Mouse (Mus musculus) liver, embryonic 16.5 days (tissue): Measurements from ENCODE around the gene Nuf2. TPM values are rescaled to one million over a fixed set of nuclear protein-coding genes. Genes with fewer than 3 reads are reported as not detected.

ENCODE experiments used
- ATAC-seq: fragments of 200-750 bp; cut with Nextera tagmentation; 2 replicates; pipeline ENCODE4 v1.8.0; 2017; ENCODE audit warnings: low read depth, mild to moderate bottlenecking, moderate number of reproducible peaks, moderate library complexity
- H3K27ac ChIP-seq: fragments of 300-500 bp; sonication (generic); 2 replicates; pipeline ENCODE4 v1.5.1; 2014; ENCODE audit warnings: mild to moderate bottlenecking, low read length
- H3K27me3 ChIP-seq: fragments of 300-500 bp; sonication (generic); 2 replicates; pipeline ENCODE4 v1.6.1; 2014; ENCODE audit warnings: low read depth, low read length, mixed read lengths; ENCODE audit not compliant: control insufficient read depth, insufficient read depth
- H3K36me3 ChIP-seq: fragments of 300-500 bp; sonication (generic); 2 replicates; pipeline ENCODE4 v1.6.1; 2014; ENCODE audit warnings: mild to moderate bottlenecking; ENCODE audit not compliant: control insufficient read depth, insufficient read depth
- H3K4me1 ChIP-seq: fragments of 300-500 bp; sonication (generic); 2 replicates; pipeline ENCODE4 v1.6.1; 2014; ENCODE audit warnings: low read depth, low read length, mixed read lengths; ENCODE audit not compliant: control insufficient read depth
- H3K4me2 ChIP-seq: fragments of 300-500 bp; sonication (generic); 2 replicates; pipeline ENCODE4 v1.6.1; 2014; ENCODE audit warnings: low read depth, low read length, mixed read lengths
- H3K4me3 ChIP-seq: fragments of 300-500 bp; sonication (generic); 2 replicates; pipeline ENCODE4 v1.5.1; 2014; ENCODE audit warnings: low read depth, mild to moderate bottlenecking, low read length
- H3K9ac ChIP-seq: fragments of 300-500 bp; sonication (generic); 2 replicates; pipeline ENCODE4 v1.6.1; 2014; ENCODE audit warnings: low read depth, low read length
- H3K9me3 ChIP-seq: fragments of 300-500 bp; sonication (generic); replicated peaks from 2 replicates; pipeline ENCODE4 v1.6.1; 2016; ENCODE audit warnings: low read length; ENCODE audit not compliant: control insufficient read depth
- WGBS: fragments of 180-500 bp; shearing (Covaris S2); extraction: QIAGEN DNeasy Blood & Tissue Kit; methylation state at CpG from one replicate; pipeline ENCODE4 v1.1.7; 2014; ENCODE audit not compliant: insufficient replicate concordance; 5-methylcytosine and 5-hydroxymethylcytosine counted together
- polyA plus RNA-seq: library from polyadenylated mRNA; unstranded; fragments of >200 nt; fragmentation: Nextera tagmentation; extraction: Ambion mirVana; gene quantifications from 2 replicates; pipeline ENCODE4 v1.2.1, GENCODE M21; 2015

The Nuf2 gene
- polyA plus RNA-seq, 1 experiment from 2014 or later, result 37.4 TPM

DNA sequence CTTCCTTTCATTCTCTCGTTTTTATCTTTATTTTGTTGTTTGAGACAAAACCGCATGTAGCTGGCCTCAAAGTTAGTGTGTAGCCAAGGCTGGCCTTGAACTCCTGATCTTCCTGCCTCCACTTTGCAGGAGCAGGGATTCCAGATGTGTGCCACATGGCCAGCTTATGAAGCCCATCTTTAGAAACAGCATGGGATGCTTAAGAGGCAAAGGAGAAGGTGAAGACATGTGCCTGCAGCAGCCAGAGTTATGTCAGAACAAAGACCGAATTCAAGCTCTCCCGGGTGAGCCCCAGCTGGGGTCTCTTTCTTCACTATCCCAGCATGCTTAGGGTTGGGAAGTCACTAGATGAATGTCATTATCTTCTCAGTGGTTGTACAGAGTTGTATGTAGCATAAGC lies 46.7 kb downstream of the Nuf2 start:
- Histone ChIP-seq H3K4me2 (no peak overlapping the region), H3K4me3 (no peak overlapping the region), H3K4me1 (no peaks in the 10 kb centered on the region), H3K9me3 (no peaks in the 10 kb centered on the region), H3K27ac (no peak overlapping the region), H3K36me3 (no peaks in the 10 kb centered on the region), H3K9ac (no peak overlapping the region), H3K27me3 (no peaks in the 10 kb centered on the region)
- ATAC-seq, result no peak
- WGBS, result 58% methylated on average over 4 of the region's 4 CpGs

DNA sequence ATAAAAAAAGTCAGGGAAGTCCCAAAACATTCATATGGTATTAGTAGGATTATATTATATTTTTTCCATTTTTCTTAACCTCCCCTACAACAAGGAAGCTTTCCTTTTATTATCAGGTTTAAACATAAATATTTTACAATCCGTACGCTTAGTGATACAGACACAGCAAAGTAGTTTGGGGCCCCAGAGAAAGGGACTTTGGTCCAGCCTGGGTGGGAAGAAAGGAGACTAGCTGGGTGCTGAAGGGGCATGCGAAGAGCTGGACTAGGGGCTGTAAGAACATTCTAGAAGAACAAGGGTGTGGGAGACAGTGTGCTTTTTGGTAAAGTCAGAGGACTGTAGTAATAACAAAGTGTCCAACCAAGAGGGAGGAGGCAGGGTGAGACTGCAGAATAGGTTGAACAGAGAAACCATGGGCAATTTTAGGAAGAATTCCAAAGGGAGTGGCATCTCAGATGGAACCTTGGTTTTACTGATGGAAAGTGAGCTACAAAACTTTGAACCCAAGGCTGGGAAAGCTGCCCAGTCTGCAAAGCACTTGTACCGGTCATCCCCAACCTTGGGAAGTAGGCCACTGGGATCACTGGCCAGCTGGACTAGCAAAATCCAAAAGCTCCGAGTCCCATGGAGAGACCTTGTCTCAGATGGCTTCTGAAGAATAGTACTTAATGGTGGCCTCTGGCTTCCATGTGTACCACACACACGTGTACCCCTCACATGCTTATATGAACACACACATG lies 48.5 kb downstream of the Nuf2 start:
- 67% methylated on average over 6 of the region's 6 CpGs for WGBS
- no peaks in the 10 kb centered on the region for H3K27me3 ChIP-seq
- no peak for ATAC-seq
- no peak overlapping the region for H3K4me2 ChIP-seq
- H3K36me3 ChIP-seq, result no peaks in the 10 kb centered on the region
- no peak overlapping the region for H3K9ac ChIP-seq
- H3K4me3 ChIP-seq, result no peak overlapping the region
- no peaks in the 10 kb centered on the region for H3K9me3 ChIP-seq
- H3K4me1 ChIP-seq, result no peaks in the 10 kb centered on the region
- H3K27ac ChIP-seq, result no peak overlapping the region

DNA sequence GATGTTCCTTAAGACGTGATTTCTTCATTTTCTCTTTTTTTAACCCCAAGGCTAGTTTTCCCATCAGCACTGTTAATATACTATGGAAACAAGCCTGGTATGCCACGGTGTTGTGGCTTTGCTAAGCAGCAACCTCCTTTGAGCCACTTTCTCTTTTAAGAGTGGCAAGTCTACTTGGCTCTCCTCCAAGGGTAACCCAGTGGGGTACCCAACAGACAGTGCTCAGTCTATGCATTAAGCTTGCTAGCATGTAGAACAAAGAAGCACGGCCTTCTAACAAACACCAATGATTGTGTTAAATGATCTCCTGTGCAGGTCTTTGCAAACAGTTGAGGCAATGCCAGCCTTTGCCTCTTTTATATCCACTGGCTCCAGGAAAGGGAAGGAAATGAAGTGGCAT lies 60.1 kb downstream of the Nuf2 start:
- WGBS, result 54% methylated on average over 3 of the region's 3 CpGs

DNA sequence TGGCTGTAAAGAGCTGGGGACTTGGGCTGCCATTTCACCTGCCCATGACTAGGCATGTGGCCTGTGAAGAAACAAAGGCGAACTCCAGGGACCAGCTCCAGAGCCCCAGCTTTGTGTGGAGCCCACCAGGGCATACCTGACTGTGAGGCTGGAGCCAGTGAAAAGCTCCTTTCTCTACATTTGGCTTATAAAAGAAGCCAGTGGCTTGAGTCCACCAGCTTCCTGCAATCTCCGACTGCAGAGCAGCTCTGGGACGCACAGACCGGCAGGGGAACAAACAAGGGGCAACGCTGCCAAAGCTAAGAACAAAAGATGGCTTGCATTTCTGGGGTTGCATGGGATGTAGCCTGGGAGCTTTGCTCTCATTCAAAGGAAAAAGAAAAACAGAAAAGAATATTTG lies 63.5 kb downstream of the Nuf2 start:
- no peak for ATAC-seq
- Histone ChIP-seq H3K27me3 (no peaks in the 10 kb centered on the region), H3K36me3 (no peaks in the 10 kb centered on the region), H3K4me1 (no peaks in the 10 kb centered on the region), H3K4me2 (no peak overlapping the region), H3K4me3 (no peak overlapping the region), H3K9ac (no peak overlapping the region), H3K9me3 (no peaks in the 10 kb centered on the region), H3K27ac (no peak overlapping the region)
- 70% methylated on average over 5 of the region's 5 CpGs for WGBS

More for the DNA sequence above, 60.1 kb downstream of the Nuf2 start:
- Histone ChIP-seq H3K9ac (no peak overlapping the region), H3K27me3 (no peaks in the 10 kb centered on the region), H3K4me1 (no peaks in the 10 kb centered on the region), H3K4me2 (no peak overlapping the region), H3K4me3 (no peak overlapping the region), H3K36me3 (no peaks in the 10 kb centered on the region), H3K27ac (no peak overlapping the region), H3K9me3 (no peaks in the 10 kb centered on the region)
- no peak for ATAC-seq

DNA sequence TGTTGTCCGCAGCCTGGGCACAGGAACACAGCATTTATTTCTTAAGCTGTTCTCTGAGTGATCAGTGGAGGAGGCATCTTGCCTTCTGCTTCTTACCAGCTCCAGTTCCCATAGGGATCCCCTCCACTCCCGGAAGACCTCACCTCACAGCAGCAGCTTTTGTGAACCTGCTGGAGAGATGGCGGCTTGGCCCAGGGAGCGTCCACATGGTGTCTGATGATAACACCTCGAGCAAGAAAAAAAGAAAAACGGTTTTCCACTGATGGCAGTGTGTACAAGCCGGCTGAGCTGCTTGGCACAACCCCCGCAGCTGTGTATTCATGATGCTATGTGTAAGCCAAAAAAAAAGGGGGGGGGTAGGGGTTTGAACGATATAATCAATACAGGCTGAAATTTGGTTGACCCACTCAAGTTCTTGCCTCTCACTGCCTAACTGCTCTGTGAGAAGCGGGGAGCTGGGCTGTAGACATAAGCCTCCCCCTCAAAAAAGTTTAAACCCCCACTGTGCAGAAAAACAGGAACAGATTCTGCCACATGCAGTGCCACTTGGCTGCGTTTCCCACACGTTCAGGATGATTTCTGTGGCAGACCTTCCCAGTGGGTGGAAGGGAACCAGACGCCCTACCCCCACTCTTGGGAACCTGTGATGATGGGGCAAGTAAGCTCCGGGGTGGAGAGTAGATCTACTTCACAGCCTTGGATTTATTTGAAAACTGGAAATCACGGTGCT lies 68.7 kb downstream of the Nuf2 start:
- Histone ChIP-seq H3K36me3 (no peaks in the 10 kb centered on the region), H3K4me2 (no peak overlapping the region), H3K9me3 (no peaks in the 10 kb centered on the region), H3K4me1 (no peaks in the 10 kb centered on the region), H3K27ac (no peak overlapping the region), H3K9ac (no peak overlapping the region), H3K4me3 (no peak overlapping the region), H3K27me3 (no peaks in the 10 kb centered on the region)
- no peak for ATAC-seq
- 56% methylated on average over 15 of the region's 15 CpGs for WGBS

DNA sequence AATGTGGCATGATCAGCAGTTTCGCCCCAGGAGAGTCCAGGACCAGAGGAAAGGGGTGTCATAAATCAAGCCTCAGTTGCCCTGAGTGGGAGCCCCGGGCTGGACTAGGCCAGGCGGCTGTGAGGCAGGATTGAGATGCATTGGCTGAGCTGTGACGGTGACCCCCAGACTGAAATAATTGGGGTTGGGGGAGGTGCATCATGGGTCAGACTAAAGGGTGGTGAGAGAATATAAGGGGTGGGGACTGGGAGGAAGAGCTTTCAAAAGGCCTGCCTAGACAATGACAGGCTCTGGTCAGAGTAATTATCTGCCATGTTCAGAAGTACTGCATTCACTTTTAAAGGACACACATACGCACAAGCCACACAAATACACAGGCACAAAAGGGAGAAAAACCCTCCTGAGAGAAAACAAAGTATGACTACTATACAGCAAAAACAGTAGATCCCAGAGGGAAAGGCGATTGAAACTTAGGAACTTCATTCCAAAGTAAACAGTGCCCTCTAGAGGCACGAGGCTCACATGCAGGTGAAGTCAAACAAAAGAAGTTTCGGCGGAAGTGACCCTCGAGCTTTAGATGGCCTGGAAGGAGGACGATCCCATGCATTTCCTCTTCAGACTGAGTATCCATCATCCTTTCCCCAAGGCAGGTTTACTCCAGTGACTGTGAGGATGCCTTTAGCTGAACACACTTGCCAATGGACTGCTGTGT lies 72.0 kb downstream of the Nuf2 start:
- Histone ChIP-seq H3K4me3 (no peak overlapping the region), H3K4me1 (no peaks in the 10 kb centered on the region), H3K9me3 (no peaks in the 10 kb centered on the region), H3K4me2 (no peak overlapping the region), H3K9ac (no peak overlapping the region), H3K27me3 (no peaks in the 10 kb centered on the region), H3K27ac (no peak overlapping the region), H3K36me3 (no peaks in the 10 kb centered on the region)
- no peak for ATAC-seq
- WGBS, result 21% methylated on average over 11 of the region's 11 CpGs

Other genes with a start within 250 kb of the Nuf2 start
- gene Rgs5, start 124.0 kb upstream of the Nuf2 start, polyA plus RNA-seq, result 0.11 and 0.24 TPM in 2 replicates
- gene Rgs4, start 216.2 kb upstream of the Nuf2 start, polyA plus RNA-seq, result 0.05 and 0.24 TPM in 2 replicates